ENCODE assay signal across 8 mouse cellular contexts in genomic region chr4:150871392-150872138, GRCm38 (mm10). TPM values are rescaled to one million over a fixed set of nuclear protein-coding genes. Genes with fewer than 3 reads are reported as not detected.
DNase-seq lines count a peak whose midpoint lies in the region; ATAC-seq and TF ChIP-seq lines count a peak whose summit lies in the region.

No protein-coding gene starts in this region.

- no peak for DNase-seq in testis, postnatal 10 days (ENCODE audit: low spot score)
- peak; percentile 59 for DNase-seq in embryonic facial prominence, embryonic 11.5 days (ENCODE audit: low spot score)
- peak; percentile 49 to 54 for DNase-seq in heart, postnatal 10 days
- peak; percentile 71 to 80 for DNase-seq in kidney, postnatal 36 days
- peak; percentile 43 for DNase-seq in mesoderm, embryonic 11.5 days (ENCODE audit: low read depth, low spot score)
- no peak for DNase-seq in B cell, adult 2 months
- no peak for DNase-seq in frontal cortex, adult 2 months (ENCODE audit: extremely low spot score in 1 of 2, low spot score in 1 of 2)

- no peak overlapping the region for H3K4me3 ChIP-seq in testis, adult 2 months (ENCODE audit: control insufficient read depth, low read depth, low read length)
- H3K4me3 ChIP-seq in embryonic facial prominence, embryonic 11.5 days (ENCODE audit: low read depth, low read length) = no peak overlapping the region

- H3K36me3 ChIP-seq in testis, adult 2 months (ENCODE audit: control insufficient read depth, insufficient read depth, low read length) = no peaks in the 10 kb centered on the region
- H3K36me3 ChIP-seq in embryonic facial prominence, embryonic 11.5 days (replicated peaks; ENCODE audit: control insufficient read depth, insufficient read depth, low read depth, low read length) = 0 out of 2 replicates have a peak, but pooled peaks cover 2% of the 10 kb centered on the region

- peak; percentile 82 for ATAC-seq in embryonic facial prominence, embryonic 11.5 days (replicated peaks; ENCODE audit: insufficient number of reproducible peaks, low FRiP score, low TSS enrichment, low read depth)

- H3K27ac ChIP-seq in testis, adult 2 months (ENCODE audit: control insufficient read depth, insufficient read depth, low read depth, low read length) = peak overlapping the region; percentile 79
- peak overlapping the region; percentile 41; the same call in 1 of the 2 replicates for H3K27ac ChIP-seq in embryonic facial prominence, embryonic 11.5 days (replicated peaks; ENCODE audit: low read depth, low read length)

- 19% methylated on average over 10 of the region's 10 CpGs for WGBS in embryonic facial prominence, embryonic 11.5 days

- H3K4me2 ChIP-seq in embryonic facial prominence, embryonic 11.5 days (ENCODE audit: low read depth, low read length) = peak overlapping the region; percentile 7; the same call in 1 of the 2 replicates

- H3K9ac ChIP-seq in embryonic facial prominence, embryonic 11.5 days (replicated peaks; ENCODE audit: low read length) = peak overlapping the region; percentile 37

- TF ChIP-seq CTCF in testis, adult 2 months (IDR thresholded peaks at IDR 0.05; ENCODE audit: control insufficient read depth, insufficient read depth, insufficient replicate concordance, low read depth, low read length) = no peak

- no peaks in the 10 kb centered on the region for H3K27me3 ChIP-seq in testis, adult 2 months (ENCODE audit: control insufficient read depth, insufficient read depth, low read length)
- H3K27me3 ChIP-seq in embryonic facial prominence, embryonic 11.5 days (ENCODE audit: control insufficient read depth, insufficient read depth, low read length) = no peaks in the 10 kb centered on the region

- peaks cover 14% of the 10 kb centered on the region for H3K4me1 ChIP-seq in testis, adult 2 months (ENCODE audit: control insufficient read depth, insufficient read depth, low read length)
- H3K4me1 ChIP-seq in embryonic facial prominence, embryonic 11.5 days (ENCODE audit: control insufficient read depth, insufficient read depth, low read length) = peaks cover 10% of the 10 kb centered on the region

- H3K9me3 ChIP-seq in embryonic facial prominence, embryonic 11.5 days (replicated peaks; ENCODE audit: control insufficient read depth, low read length) = no peaks in the 10 kb centered on the region

- no peak for TF ChIP-seq POLR2A in testis, adult 2 months (IDR thresholded peaks at IDR 0.05; ENCODE audit: control insufficient read depth, low read depth, low read length)

- intact Hi-C loops in heart, postnatal 10 days (cut with DNase I) = no loop called here

RNA-seq across cellular contexts. Expression of gene Errfi1, which starts 17.8 kb away (rescaled TPM):
- polyA plus RNA-seq in testis, adult 2 months (2012; rRNA removed) = 10.6 and 11.2 TPM in 2 replicates
- 30.7 and 31.8 TPM in 2 replicates for polyA plus RNA-seq in embryonic facial prominence, embryonic 11.5 days (2014; fragmentation: Nextera tagmentation; extraction: Ambion mirVana)
- total RNA-seq in heart, postnatal 10 days (2021) = 10 to 100 TPM; 22.0 to 26.6 TPM
- 21.6 and 22.3 TPM in 2 replicates for polyA plus RNA-seq in frontal cortex, adult 2 months (2012; rRNA removed)

RNA-seq across cellular contexts. Expression of gene Park7, which starts 42.7 kb away (rescaled TPM):
- polyA plus RNA-seq in testis, adult 2 months (2012; rRNA removed) = 88.1 and 92.3 TPM in 2 replicates
- polyA plus RNA-seq in embryonic facial prominence, embryonic 11.5 days (2014; fragmentation: Nextera tagmentation; extraction: Ambion mirVana) = 443 and 467 TPM in 2 replicates
- 100 to 1,000 TPM; 203 to 204 TPM for total RNA-seq in heart, postnatal 10 days (2021)
- polyA plus RNA-seq in frontal cortex, adult 2 months (2012; rRNA removed) = 306 and 313 TPM in 2 replicates

RNA-seq across cellular contexts. Expression of gene Tnfrsf9, which starts 42.8 kb away (rescaled TPM):
- 1.9 and 3.1 TPM in 2 replicates for polyA plus RNA-seq in testis, adult 2 months (2012; rRNA removed)
- polyA plus RNA-seq in embryonic facial prominence, embryonic 11.5 days (2014; fragmentation: Nextera tagmentation; extraction: Ambion mirVana) = 0.24 and 0.36 TPM in 2 replicates
- under 1 TPM in 1 of 2 experiments, not detected in 1; 0.12 TPM for total RNA-seq in heart, postnatal 10 days (2021)
- 1.3 and 2.6 TPM in 2 replicates for polyA plus RNA-seq in frontal cortex, adult 2 months (2012; rRNA removed)

Comparison
In these comparisons a context has a peak if more than half of its experiments do, and no peak if none do; other contexts are left out.
1. DNase-seq: peak in embryonic facial prominence, embryonic 11.5 days (single experiment), heart, postnatal 10 days (2 of 2), kidney, postnatal 36 days (2 of 2) and mesoderm, embryonic 11.5 days (single experiment); none in testis, postnatal 10 days (single experiment), B cell, adult 2 months (0 of 2) and frontal cortex, adult 2 months (0 of 2).